Mouse (Mus musculus) C2C12 (cell line): ENCODE measurements around the gene Rnf126. TPM values are rescaled to one million over a fixed set of nuclear protein-coding genes. Genes with fewer than 3 reads are reported as not detected.
A peak's percentile ranks its signal among the peaks of the same experiment; 100 is the strongest.

Experiments
- H3K27me3 ChIP-seq: one replicate; pipeline ENCODE4 v1.6.1; 2011; ENCODE audit not compliant: control insufficient read depth, insufficient read depth, insufficient read length
- H3K36me3 ChIP-seq: one replicate; pipeline ENCODE4 v1.6.1; 2011; ENCODE audit not compliant: control insufficient read depth, insufficient read depth
- H3K4me3 ChIP-seq: one replicate; pipeline ENCODE4 v1.5.1; 2011; ENCODE audit warnings: mild to moderate bottlenecking, control low read depth; ENCODE audit not compliant: poor library complexity, insufficient read depth, severe bottlenecking
- H3K79me2 ChIP-seq: one replicate; pipeline ENCODE4 v1.6.1; 2011; ENCODE audit not compliant: control insufficient read depth, insufficient read depth
- H3K79me3 ChIP-seq: one replicate; pipeline ENCODE4 v1.6.1; 2011; ENCODE audit warnings: low read depth, control low read depth
- H3ac ChIP-seq: one replicate; pipeline ENCODE3; 2011; ENCODE audit warnings: low read depth; ENCODE audit not compliant: control insufficient read depth, insufficient read length
- CEBPB ChIP-seq: IDR thresholded peaks from one replicate; pipeline ENCODE4 v1.6.1; 2011; ENCODE audit warnings: low read depth, mild to moderate bottlenecking, control low read depth, moderate library complexity
- CTCF ChIP-seq: IDR thresholded peaks from one replicate; pipeline ENCODE4 v1.5.1; 2011; ENCODE audit not compliant: control insufficient read depth, insufficient read depth, insufficient read length
- FOSL1 ChIP-seq: IDR thresholded peaks from one replicate; pipeline ENCODE4 v1.8.0; 2011; ENCODE audit warnings: mild to moderate bottlenecking, low read length; ENCODE audit not compliant: poor library complexity, insufficient read depth, severe bottlenecking
- MAX ChIP-seq: IDR thresholded peaks from one replicate; pipeline ENCODE4 v1.6.1; 2011; ENCODE audit warnings: mild to moderate bottlenecking, control low read depth
- MYOD1 ChIP-seq: IDR thresholded peaks from one replicate; pipeline ENCODE4 v1.6.1; 2011; ENCODE audit warnings: low read depth; ENCODE audit not compliant: control insufficient read depth, insufficient read length
- MYOG ChIP-seq: IDR thresholded peaks from one replicate; pipeline ENCODE4 v1.6.1; 2011; ENCODE audit not compliant: control insufficient read depth, insufficient read length; ENCODE audit errors: extremely low read depth
- USF1 ChIP-seq: IDR thresholded peaks from one replicate; pipeline ENCODE4 v1.6.1; 2011; ENCODE audit warnings: low read depth, mild to moderate bottlenecking, control low read depth, moderate library complexity
- polyA plus RNA-seq: library from polyadenylated mRNA; unstranded; fragments of >200 nt; fragmentation: generic; extraction: Trizol; gene quantifications from one replicate; pipeline ENCODE4 v1.2.1, GENCODE M21; 2012; ENCODE audit warnings: missing spikeins

Gene Rnf126
- polyA plus RNA-seq, 1 experiment: 116 TPM

- Histone ChIP-seq H3K79me2 (peaks cover 23% of the 10 kb centered on the region), H3K27me3 (peaks cover 20% of the 10 kb centered on the region), H3K4me3 (no peak overlapping the region), H3ac (no peak overlapping the region), H3K79me3 (peaks cover 21% of the 10 kb centered on the region), H3K36me3 (peaks cover 44% of the 10 kb centered on the region)
- TF ChIP-seq MAX (no peak), USF1 (no peak), MYOG (no peak), FOSL1 (no peak), MYOD1 (no peak), CEBPB (no peak), CTCF (peak; percentile 54)
Observed at GRCm38 (mm10) chr10:79712499-79713126, 54.1 kb downstream of the Rnf126 start.

DNA sequence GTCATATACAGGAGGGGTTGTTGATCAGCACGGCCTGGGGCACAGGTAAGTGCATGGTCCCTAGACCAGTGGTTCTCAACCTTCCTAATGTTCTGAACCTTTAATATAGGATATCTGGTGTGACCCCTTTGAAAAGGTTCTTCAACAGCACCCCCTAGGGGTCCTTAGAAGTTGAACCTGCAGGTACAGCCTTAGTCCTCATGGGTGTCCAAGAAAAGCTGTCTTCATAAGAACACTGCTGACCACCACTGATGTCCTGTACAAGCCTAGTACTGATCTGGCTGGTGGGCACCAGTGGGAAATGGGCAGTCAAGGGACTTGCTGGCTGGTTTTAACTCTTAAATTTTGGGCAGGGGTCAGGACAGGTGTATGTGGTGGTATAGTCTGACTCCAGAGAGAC is 54.7 kb downstream of the Rnf126 start:
- Histone ChIP-seq H3K4me3 (no peak overlapping the region), H3K36me3 (peaks cover 48% of the 10 kb centered on the region)
- TF ChIP-seq MYOG: no peak
- no peak for TF ChIP-seq MAX
- TF ChIP-seq USF1: no peak
- no peak for TF ChIP-seq CTCF
- TF ChIP-seq FOSL1: no peak
- no peak for TF ChIP-seq CEBPB
- no peak for TF ChIP-seq MYOD1

DNA sequence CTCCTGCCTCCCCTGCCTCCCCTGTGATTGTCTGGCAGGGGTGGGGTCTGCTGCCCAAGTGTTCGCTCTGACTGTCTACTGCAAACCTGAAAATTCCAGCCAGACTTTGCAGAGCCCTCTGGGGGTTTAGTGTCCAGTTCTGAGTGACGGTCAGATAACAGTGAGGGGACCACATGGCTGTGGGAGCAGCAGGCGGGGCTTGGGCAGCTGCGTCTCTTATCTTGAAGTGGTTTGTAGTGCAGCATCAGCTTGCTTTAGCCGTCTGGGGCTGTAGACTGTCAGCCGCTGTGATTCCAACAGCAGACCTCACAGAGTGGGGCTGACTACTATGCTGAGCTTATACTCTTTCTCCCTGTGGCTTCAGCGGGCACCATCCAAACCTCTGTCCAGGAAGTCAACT is 57.4 kb downstream of the Rnf126 start:
- Histone ChIP-seq H3K27me3 (no peaks in the 10 kb centered on the region), H3K79me3 (peaks cover 52% of the 10 kb centered on the region), H3K36me3 (peaks cover 53% of the 10 kb centered on the region), H3K4me3 (no peak overlapping the region), H3ac (no peak overlapping the region), H3K79me2 (peaks cover 56% of the 10 kb centered on the region)
- TF ChIP-seq CEBPB (no peak), MAX (no peak), USF1 (no peak), MYOD1 (no peak), MYOG (no peak), CTCF (no peak)

More for the DNA sequence above, 54.7 kb downstream of the Rnf126 start:
- Histone ChIP-seq H3ac (no peak overlapping the region), H3K79me2 (peaks cover 29% of the 10 kb centered on the region), H3K27me3 (peaks cover 14% of the 10 kb centered on the region), H3K79me3 (peaks cover 26% of the 10 kb centered on the region)

DNA sequence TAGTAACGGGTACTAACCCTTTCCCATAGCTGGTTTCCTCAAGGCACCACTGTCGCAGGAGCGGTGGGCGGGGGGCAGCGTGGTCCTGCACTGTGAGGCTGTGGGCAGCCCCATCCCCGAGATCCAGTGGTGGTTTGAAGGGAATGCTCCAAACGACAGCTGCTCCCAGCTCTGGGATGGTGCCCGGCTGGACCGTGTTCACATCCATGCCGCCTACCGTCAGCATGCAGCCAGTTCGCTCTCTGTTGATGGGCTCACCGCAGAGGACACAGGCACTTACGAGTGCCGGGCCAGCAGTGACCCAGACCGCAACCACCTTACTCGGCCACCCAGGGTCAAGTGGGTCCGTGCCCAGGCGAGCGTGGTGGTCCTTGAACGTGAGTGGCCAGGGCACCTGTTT is 58.1 kb downstream of the Rnf126 start:
- H3K27me3 ChIP-seq: no peaks in the 10 kb centered on the region
- no peak overlapping the region for H3ac ChIP-seq
- peaks cover 58% of the 10 kb centered on the region for H3K79me2 ChIP-seq
- peaks cover 53% of the 10 kb centered on the region for H3K36me3 ChIP-seq
- peaks cover 52% of the 10 kb centered on the region for H3K79me3 ChIP-seq
- TF ChIP-seq MYOD1 (no peak), FOSL1 (no peak), CTCF (no peak), CEBPB (no peak), MAX (no peak), USF1 (no peak), MYOG (no peak)
- no peak overlapping the region for H3K4me3 ChIP-seq

Other genes starting within 250 kb of the Rnf126 start
- 166 TPM for gene Plpp2, start 233.2 kb downstream of the Rnf126 start, polyA plus RNA-seq
- gene Mier2, start 211.8 kb downstream of the Rnf126 start, polyA plus RNA-seq: 26.9 TPM
- not detected for gene Theg, start 179.6 kb downstream of the Rnf126 start, polyA plus RNA-seq
- 0.07 TPM for gene C2cd4c, start 152.9 kb downstream of the Rnf126 start, polyA plus RNA-seq
- 3.5 TPM for gene Shc2, start 129.0 kb downstream of the Rnf126 start, polyA plus RNA-seq
- not detected for gene Odf3l2, start 121.2 kb downstream of the Rnf126 start, polyA plus RNA-seq
- not detected for gene Madcam1, start 102.4 kb downstream of the Rnf126 start, polyA plus RNA-seq
- gene Tpgs1, start 97.6 kb downstream of the Rnf126 start, polyA plus RNA-seq: 80.7 TPM
- gene Cdc34, start 84.8 kb downstream of the Rnf126 start, polyA plus RNA-seq: 235 TPM
- gene Gzmm, start 77.9 kb downstream of the Rnf126 start, polyA plus RNA-seq: 0.51 TPM
- gene Bsg, start 62.5 kb downstream of the Rnf126 start, polyA plus RNA-seq: 749 TPM
- 0.34 TPM for gene Hcn2, start 50.3 kb downstream of the Rnf126 start, polyA plus RNA-seq
- gene Polrmt, start 20.4 kb downstream of the Rnf126 start, polyA plus RNA-seq: 56.5 TPM
- 0.29 TPM for gene Fgf22, start 11.9 kb downstream of the Rnf126 start, polyA plus RNA-seq
- gene Fstl3, start 10.3 kb upstream of the Rnf126 start, polyA plus RNA-seq: 12.1 TPM
- gene Prss57, start 24.0 kb upstream of the Rnf126 start, polyA plus RNA-seq: not detected
- 39.9 TPM for gene Palm, start 26.6 kb upstream of the Rnf126 start, polyA plus RNA-seq
- not detected for gene Misp, start 54.0 kb upstream of the Rnf126 start, polyA plus RNA-seq
- 345 TPM for gene Ptbp1, start 87.5 kb upstream of the Rnf126 start, polyA plus RNA-seq
- not detected for gene Prtn3, start 107.5 kb upstream of the Rnf126 start, polyA plus RNA-seq
- gene Plppr3, start 107.7 kb upstream of the Rnf126 start, polyA plus RNA-seq: 2.3 TPM
- gene Elane, start 119.3 kb upstream of the Rnf126 start, polyA plus RNA-seq: not detected
- not detected for gene Cfd, start 123.9 kb upstream of the Rnf126 start, polyA plus RNA-seq
- gene Med16, start 142.0 kb upstream of the Rnf126 start, polyA plus RNA-seq: 32.5 TPM
- gene Gm26602, start 143.9 kb upstream of the Rnf126 start, polyA plus RNA-seq: not detected
- gene Kiss1r, start 150.0 kb upstream of the Rnf126 start, polyA plus RNA-seq: 0.13 TPM
- gene R3hdm4, start 154.3 kb upstream of the Rnf126 start, polyA plus RNA-seq: 46.7 TPM
- 0.74 TPM for gene Arid3a, start 160.1 kb upstream of the Rnf126 start, polyA plus RNA-seq
- 48.6 TPM for gene Wdr18, start 193.2 kb upstream of the Rnf126 start, polyA plus RNA-seq
- 0.30 TPM for gene Grin3b, start 203.8 kb upstream of the Rnf126 start, polyA plus RNA-seq
- gene Tmem259, start 217.4 kb upstream of the Rnf126 start, polyA plus RNA-seq: 102 TPM
- 437 TPM for gene Cnn2, start 221.6 kb upstream of the Rnf126 start, polyA plus RNA-seq
- 10.7 TPM for gene Abca7, start 229.5 kb upstream of the Rnf126 start, polyA plus RNA-seq
- gene Arhgap45, start 249.7 kb upstream of the Rnf126 start, polyA plus RNA-seq: 1.6 TPM